Mouse (Mus musculus): ENCODE data around the gene Scaf1. TPM values are rescaled to one million over a fixed set of nuclear protein-coding genes. Genes with fewer than 3 reads are reported as not detected.

The Scaf1 gene
- polyA plus RNA-seq, 1 experiment from 2014 or later: 38.6 TPM

GRCm38 (mm10) chr7:45008411-45008810 is 7.8 kb downstream of the Scaf1 start:
- H3K4me2 ChIP-seq (ENCODE audit: low read length): no peak overlapping the region
- no peak overlapping the region for H3K9ac ChIP-seq (ENCODE audit: low read depth, low read length)
- no peak overlapping the region for H3K4me3 ChIP-seq (ENCODE audit: low read length)
- no peaks in the 10 kb centered on the region for H3K27me3 ChIP-seq (replicated peaks; ENCODE audit: control insufficient read depth, insufficient read depth, low read length)
- no peaks in the 10 kb centered on the region for H3K9me3 ChIP-seq (ENCODE audit: control insufficient read depth, low read length)
- no peak for ATAC-seq
- 96% methylated on average over 19 of the region's 19 CpGs for WGBS
- peaks cover 72% of the 10 kb centered on the region for H3K36me3 ChIP-seq (ENCODE audit: control insufficient read depth, insufficient read depth, low read length)
- no peak overlapping the region for H3K27ac ChIP-seq (ENCODE audit: low read depth, low read length)
- H3K4me1 ChIP-seq (ENCODE audit: control insufficient read depth, insufficient read depth, low read depth, low read length): no peaks in the 10 kb centered on the region

- no peak overlapping the region for H3K4me3 ChIP-seq (ENCODE audit: low read length)
- H3K36me3 ChIP-seq (ENCODE audit: control insufficient read depth, insufficient read depth, low read length): peaks cover 73% of the 10 kb centered on the region
- H3K4me2 ChIP-seq (ENCODE audit: low read length): no peak overlapping the region
- H3K9me3 ChIP-seq (ENCODE audit: control insufficient read depth, low read length): no peaks in the 10 kb centered on the region
- ATAC-seq: no peak
- no peaks in the 10 kb centered on the region for H3K4me1 ChIP-seq (ENCODE audit: control insufficient read depth, insufficient read depth, low read depth, low read length)
- H3K27me3 ChIP-seq (replicated peaks; ENCODE audit: control insufficient read depth, insufficient read depth, low read length): no peaks in the 10 kb centered on the region
- H3K9ac ChIP-seq (ENCODE audit: low read depth, low read length): no peak overlapping the region
- 96% methylated on average over 30 of the region's 30 CpGs for WGBS
- H3K27ac ChIP-seq (ENCODE audit: low read depth, low read length): no peak overlapping the region
These were observed 8.3 kb downstream of the Scaf1 start for GRCm38 (mm10) chr7:45007846-45008245.

GRCm38 (mm10) chr7:45007141-45007540 is 9.0 kb downstream of the Scaf1 start:
- Histone ChIP-seq H3K9ac (ENCODE audit: low read depth, low read length) (no peak overlapping the region), H3K27ac (ENCODE audit: low read depth, low read length) (no peak overlapping the region), H3K27me3 (replicated peaks; ENCODE audit: control insufficient read depth, insufficient read depth, low read length) (no peaks in the 10 kb centered on the region), H3K36me3 (ENCODE audit: control insufficient read depth, insufficient read depth, low read length) (peaks cover 76% of the 10 kb centered on the region), H3K4me3 (ENCODE audit: low read length) (no peak overlapping the region), H3K4me1 (ENCODE audit: control insufficient read depth, insufficient read depth, low read depth, low read length) (no peaks in the 10 kb centered on the region), H3K9me3 (ENCODE audit: control insufficient read depth, low read length) (no peaks in the 10 kb centered on the region), H3K4me2 (ENCODE audit: low read length) (no peak overlapping the region)
- WGBS: 93% methylated on average over 29 of the region's 29 CpGs
- no peak for ATAC-seq

- H3K36me3 ChIP-seq (ENCODE audit: control insufficient read depth, insufficient read depth, low read length): peaks cover 75% of the 10 kb centered on the region
- H3K27me3 ChIP-seq (replicated peaks; ENCODE audit: control insufficient read depth, insufficient read depth, low read length): no peaks in the 10 kb centered on the region
- no peaks in the 10 kb centered on the region for H3K9me3 ChIP-seq (ENCODE audit: control insufficient read depth, low read length)
- no peaks in the 10 kb centered on the region for H3K4me1 ChIP-seq (ENCODE audit: control insufficient read depth, insufficient read depth, low read depth, low read length)
- H3K9ac ChIP-seq (ENCODE audit: low read depth, low read length): no peak overlapping the region
- no peak for ATAC-seq
- H3K4me2 ChIP-seq (ENCODE audit: low read length): no peak overlapping the region
- H3K4me3 ChIP-seq (ENCODE audit: low read length): no peak overlapping the region
- H3K27ac ChIP-seq (ENCODE audit: low read depth, low read length): no peak overlapping the region
- 95% methylated on average over 12 of the region's 12 CpGs for WGBS
These were observed 9.7 kb downstream of the Scaf1 start for GRCm38 (mm10) chr7:45006503-45006902.

GRCm38 (mm10) chr7:45005321-45005992 is 10.7 kb downstream of the Scaf1 start:
- H3K9me3 ChIP-seq (ENCODE audit: control insufficient read depth, low read length): no peaks in the 10 kb centered on the region
- no peak overlapping the region for H3K4me3 ChIP-seq (ENCODE audit: low read length)
- H3K27me3 ChIP-seq (replicated peaks; ENCODE audit: control insufficient read depth, insufficient read depth, low read length): no peaks in the 10 kb centered on the region
- no peak overlapping the region for H3K9ac ChIP-seq (ENCODE audit: low read depth, low read length)
- ATAC-seq: no peak
- H3K27ac ChIP-seq (ENCODE audit: low read depth, low read length): no peak overlapping the region
- no peak overlapping the region for H3K4me2 ChIP-seq (ENCODE audit: low read length)
- H3K4me1 ChIP-seq (ENCODE audit: control insufficient read depth, insufficient read depth, low read depth, low read length): no peaks in the 10 kb centered on the region
- peaks cover 81% of the 10 kb centered on the region for H3K36me3 ChIP-seq (ENCODE audit: control insufficient read depth, insufficient read depth, low read length)
- WGBS: 87% methylated on average over 6 of the region's 6 CpGs

- Histone ChIP-seq H3K9ac (ENCODE audit: low read depth, low read length) (no peak overlapping the region), H3K27ac (ENCODE audit: low read depth, low read length) (no peak overlapping the region), H3K4me3 (ENCODE audit: low read length) (no peak overlapping the region), H3K36me3 (ENCODE audit: control insufficient read depth, insufficient read depth, low read length) (peaks cover 76% of the 10 kb centered on the region), H3K4me1 (ENCODE audit: control insufficient read depth, insufficient read depth, low read depth, low read length) (peaks cover 1% of the 10 kb centered on the region), H3K27me3 (replicated peaks; ENCODE audit: control insufficient read depth, insufficient read depth, low read length) (no peaks in the 10 kb centered on the region), H3K9me3 (ENCODE audit: control insufficient read depth, low read length) (no peaks in the 10 kb centered on the region), H3K4me2 (ENCODE audit: low read length) (no peak overlapping the region)
- 82% methylated on average over 3 of the region's 3 CpGs for WGBS
- ATAC-seq: no peak
These were observed 11.6 kb downstream of the Scaf1 start for GRCm38 (mm10) chr7:45004546-45004945.

- Histone ChIP-seq H3K27me3 (replicated peaks; ENCODE audit: control insufficient read depth, insufficient read depth, low read length) (no peaks in the 10 kb centered on the region), H3K4me1 (ENCODE audit: control insufficient read depth, insufficient read depth, low read depth, low read length) (peaks cover 13% of the 10 kb centered on the region), H3K4me2 (ENCODE audit: low read length) (no peak overlapping the region), H3K36me3 (ENCODE audit: control insufficient read depth, insufficient read depth, low read length) (peaks cover 61% of the 10 kb centered on the region), H3K27ac (ENCODE audit: low read depth, low read length) (no peak overlapping the region), H3K9me3 (ENCODE audit: control insufficient read depth, low read length) (no peaks in the 10 kb centered on the region), H3K9ac (ENCODE audit: low read depth, low read length) (no peak overlapping the region), H3K4me3 (ENCODE audit: low read length) (no peak overlapping the region)
- ATAC-seq: no peak
- WGBS: 88% methylated on average over 7 of the region's 7 CpGs
These were observed 13.7 kb downstream of the Scaf1 start for GRCm38 (mm10) chr7:45002440-45002839.

GRCm38 (mm10) chr7:45000539-45001114 is 15.5 kb downstream of the Scaf1 start:
- Histone ChIP-seq H3K36me3 (ENCODE audit: control insufficient read depth, insufficient read depth, low read length) (peaks cover 42% of the 10 kb centered on the region), H3K27me3 (replicated peaks; ENCODE audit: control insufficient read depth, insufficient read depth, low read length) (no peaks in the 10 kb centered on the region), H3K27ac (ENCODE audit: low read depth, low read length) (no peak overlapping the region), H3K9ac (ENCODE audit: low read depth, low read length) (no peak overlapping the region), H3K4me2 (ENCODE audit: low read length) (no peak overlapping the region), H3K4me3 (ENCODE audit: low read length) (no peak overlapping the region), H3K9me3 (ENCODE audit: control insufficient read depth, low read length) (no peaks in the 10 kb centered on the region), H3K4me1 (ENCODE audit: control insufficient read depth, insufficient read depth, low read depth, low read length) (peaks cover 16% of the 10 kb centered on the region)
- WGBS: 81% methylated on average over 21 of the region's 21 CpGs
- ATAC-seq: no peak

- no peak overlapping the region for H3K9ac ChIP-seq (ENCODE audit: low read depth, low read length)
- H3K36me3 ChIP-seq (ENCODE audit: control insufficient read depth, insufficient read depth, low read length): peaks cover 37% of the 10 kb centered on the region
- no peak overlapping the region for H3K4me2 ChIP-seq (ENCODE audit: low read length)
- no peaks in the 10 kb centered on the region for H3K27me3 ChIP-seq (replicated peaks; ENCODE audit: control insufficient read depth, insufficient read depth, low read length)
- peaks cover 16% of the 10 kb centered on the region for H3K4me1 ChIP-seq (ENCODE audit: control insufficient read depth, insufficient read depth, low read depth, low read length)
- H3K9me3 ChIP-seq (ENCODE audit: control insufficient read depth, low read length): no peaks in the 10 kb centered on the region
- H3K4me3 ChIP-seq (ENCODE audit: low read length): no peak overlapping the region
- WGBS: 75% methylated on average over 11 of the region's 11 CpGs
- ATAC-seq: no peak
- no peak overlapping the region for H3K27ac ChIP-seq (ENCODE audit: low read depth, low read length)
These were observed 16.4 kb downstream of the Scaf1 start for GRCm38 (mm10) chr7:44999753-45000152.

All from hindbrain, embryonic 16.5 days (tissue).